Mouse (Mus musculus) adrenal gland, postnatal 10 days (tissue): ENCODE measurements around the gene Mtfr1l. TPM values are rescaled to one million over a fixed set of nuclear protein-coding genes. Genes with fewer than 3 reads are reported as not detected.

Source experiments
- DNase-seq: peaks from one replicate; pipeline ENCODE4 v3.0.0; 2021; ENCODE audit warnings: mixed read lengths
- long read RNA-seq, 2 experiments: library from polyadenylated mRNA; stranded (forward); transcript quantifications; one replicate each; pipeline ENCODE4 v2.0.0; 2021
- total RNA-seq, 2 experiments: library from RNA; stranded (reverse); gene quantifications; 2 replicates each; pipeline ENCODE4 v1.2.3; 2021

The Mtfr1l gene
- total RNA-seq: 100 to 1,000 TPM in 1 of 2 experiments, 10 to 100 TPM in 1; 99.7 to 124 TPM
- long read RNA-seq, experiment 1, transcript Mtfr1l-202 (7 exons, 1,969 nt): major isoform, 92 of 281 reads
- long read RNA-seq, experiment 1, transcript Mtfr1l-201 (7 exons, 2,025 nt): minor isoform, 79 of 281 reads
- long read RNA-seq, experiment 1, partial matches to known transcripts: 49 of 281 reads
- long read RNA-seq, experiment 1, other reads (novel, unspliced or antisense): 61 of 281 reads
- long read RNA-seq, experiment 2, transcript Mtfr1l-201 (7 exons, 2,025 nt): major isoform, 61 of 168 reads
- long read RNA-seq, experiment 2, transcript Mtfr1l-202 (7 exons, 1,969 nt): minor isoform, 40 of 168 reads
- long read RNA-seq, experiment 2, partial matches to known transcripts: 31 of 168 reads
- long read RNA-seq, experiment 2, other reads (novel, unspliced or antisense): 36 of 168 reads

- peak; percentile 99 for DNase-seq
Observed at GRCm38 (mm10) chr4:134534932-134535786, at the start of gene Mtfr1l. Gene Mtfr1l (minus strand): TSS chr4:134535387.

GRCm38 (mm10) chr4:134583513-134583912 is 48.3 kb upstream of the Mtfr1l start:
- DNase-seq: peak; percentile 62

GRCm38 (mm10) chr4:134581365-134581764 is 46.2 kb upstream of the Mtfr1l start:
- no peak for DNase-seq

DNA sequence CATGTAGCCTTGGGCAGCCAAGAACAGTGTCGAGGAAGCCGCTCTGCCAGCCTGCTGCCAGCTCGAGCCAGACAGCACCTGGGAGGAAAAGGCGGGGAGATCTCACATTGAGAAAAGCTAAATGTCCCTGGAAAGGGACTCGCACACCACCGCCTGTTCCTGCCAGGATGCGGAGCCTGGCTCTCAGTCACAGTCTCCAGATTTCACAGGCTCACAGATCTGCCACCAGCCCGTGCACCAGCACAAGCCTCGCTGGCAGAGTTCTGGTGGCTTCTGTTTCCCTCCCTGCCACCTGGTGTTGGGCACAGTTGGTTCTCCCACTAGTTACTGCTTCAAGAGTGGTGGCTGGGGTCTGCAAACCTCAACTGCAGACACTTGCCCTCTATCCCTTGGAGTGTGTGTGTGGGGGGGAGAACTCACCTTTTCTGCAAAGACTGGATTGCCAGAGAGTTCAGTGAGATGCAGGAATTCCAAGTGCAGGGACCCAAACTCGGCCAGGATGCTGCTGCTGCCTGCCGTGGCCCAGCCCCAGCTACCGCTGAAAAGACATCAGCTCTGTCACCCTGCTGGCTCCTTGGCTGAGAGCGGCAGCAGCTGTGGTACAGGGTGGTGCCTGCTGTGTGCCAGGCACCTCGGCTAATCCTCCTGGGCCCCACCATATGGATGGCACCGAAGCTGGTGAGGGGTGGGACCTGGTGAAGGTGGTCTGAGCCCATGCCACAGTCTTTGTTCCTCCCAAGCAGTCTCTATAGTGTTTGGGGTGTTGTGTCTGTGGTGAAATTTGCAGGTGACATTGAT is 45.4 kb upstream of the Mtfr1l start:
- no peak for DNase-seq

DNA sequence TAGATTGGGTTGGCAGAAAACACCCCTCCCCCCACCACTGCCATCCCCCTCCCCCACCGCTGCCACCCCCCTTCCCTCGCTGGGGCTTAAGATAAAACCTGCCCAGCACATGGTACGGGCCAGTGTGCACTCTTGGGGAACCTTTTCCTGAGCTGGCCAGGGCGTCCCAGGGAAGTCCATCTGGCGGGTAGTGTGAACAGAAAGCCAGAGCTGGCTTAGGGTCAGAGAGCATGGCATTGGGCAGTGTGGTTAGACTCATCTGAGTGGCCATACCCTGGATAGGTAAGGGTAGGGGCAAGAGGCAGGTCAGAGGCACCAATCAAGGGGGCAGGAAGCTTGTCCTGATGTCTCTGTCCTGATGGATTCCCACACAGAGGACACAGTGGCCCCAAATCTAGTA is 44.4 kb upstream of the Mtfr1l start:
- no peak for DNase-seq

DNA sequence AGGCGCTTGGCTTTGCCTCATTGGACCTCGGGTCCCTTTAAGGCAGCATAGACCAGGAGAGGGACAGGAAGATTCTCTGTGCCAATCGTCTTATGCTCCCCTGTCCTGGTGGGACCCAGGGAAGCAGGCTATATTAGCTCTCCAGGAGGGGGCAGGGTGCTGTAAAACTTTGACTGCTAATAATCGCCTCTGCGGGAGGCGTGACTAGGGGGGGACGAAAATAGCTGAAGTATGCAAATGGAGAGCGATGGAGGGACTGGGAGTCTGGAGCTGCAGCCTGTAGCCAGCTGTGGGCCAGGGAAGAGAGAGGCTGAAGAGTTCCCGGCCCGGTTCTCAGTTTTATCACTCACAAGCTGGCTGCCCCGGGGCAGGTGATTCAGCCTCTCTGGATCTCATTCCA is 44.0 kb upstream of the Mtfr1l start:
- no peak for DNase-seq

DNA sequence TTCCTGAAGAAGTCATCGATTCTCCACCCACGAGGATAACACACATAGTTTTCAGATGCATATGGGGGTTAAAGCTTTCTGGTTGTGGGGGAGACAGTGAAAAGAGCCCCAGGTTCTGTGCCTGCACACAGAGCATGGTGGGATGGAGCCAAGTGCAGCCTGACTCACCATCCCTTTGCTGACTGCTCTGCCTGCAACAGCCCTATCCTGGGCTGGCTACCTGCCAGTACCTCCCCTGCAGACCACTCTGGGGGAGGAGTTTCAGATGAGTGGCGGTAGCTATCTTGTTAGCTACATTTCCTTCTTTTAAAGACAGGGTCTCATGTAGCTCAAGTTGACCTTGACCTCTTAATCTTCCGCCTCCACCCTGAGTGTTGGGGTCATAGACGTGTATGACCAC is 43.2 kb upstream of the Mtfr1l start:
- DNase-seq: peak; percentile 55

GRCm38 (mm10) chr4:134577281-134577680 is 42.1 kb upstream of the Mtfr1l start:
- no peak for DNase-seq

GRCm38 (mm10) chr4:134575486-134575885 is 40.3 kb upstream of the Mtfr1l start:
- no peak for DNase-seq

GRCm38 (mm10) chr4:134572449-134573300 is 37.5 kb upstream of the Mtfr1l start:
- peak; percentile 55 for DNase-seq

GRCm38 (mm10) chr4:134570704-134571451 is 35.7 kb upstream of the Mtfr1l start:
- no peak for DNase-seq

DNA sequence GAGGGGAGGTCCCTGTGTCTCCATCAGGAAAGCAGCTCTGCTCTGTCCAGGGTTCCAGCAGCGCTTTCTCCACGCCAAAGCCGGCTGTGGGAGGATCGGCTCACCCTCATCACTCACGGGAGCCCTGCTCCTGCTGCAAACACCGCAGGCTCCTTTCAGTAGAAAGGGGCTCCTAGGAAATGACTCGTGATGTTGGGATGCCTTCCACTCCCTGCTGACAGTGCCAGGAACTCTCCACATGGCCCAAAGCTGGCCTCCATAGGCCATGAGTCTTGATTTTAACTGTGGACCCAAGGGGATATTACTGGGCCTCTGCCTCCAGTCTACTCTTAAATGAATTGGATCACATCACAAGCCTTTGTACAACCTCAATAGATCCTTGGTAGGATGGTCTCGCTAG is 34.6 kb upstream of the Mtfr1l start:
- DNase-seq: no peak

- no peak for DNase-seq
Observed at GRCm38 (mm10) chr4:134569205-134569604, 34.0 kb upstream of the Mtfr1l start.

- DNase-seq: peak; percentile 53
Observed at GRCm38 (mm10) chr4:134567377-134568226, 32.4 kb upstream of the Mtfr1l start.

GRCm38 (mm10) chr4:134564093-134564492 is 28.9 kb upstream of the Mtfr1l start:
- DNase-seq: no peak

DNA sequence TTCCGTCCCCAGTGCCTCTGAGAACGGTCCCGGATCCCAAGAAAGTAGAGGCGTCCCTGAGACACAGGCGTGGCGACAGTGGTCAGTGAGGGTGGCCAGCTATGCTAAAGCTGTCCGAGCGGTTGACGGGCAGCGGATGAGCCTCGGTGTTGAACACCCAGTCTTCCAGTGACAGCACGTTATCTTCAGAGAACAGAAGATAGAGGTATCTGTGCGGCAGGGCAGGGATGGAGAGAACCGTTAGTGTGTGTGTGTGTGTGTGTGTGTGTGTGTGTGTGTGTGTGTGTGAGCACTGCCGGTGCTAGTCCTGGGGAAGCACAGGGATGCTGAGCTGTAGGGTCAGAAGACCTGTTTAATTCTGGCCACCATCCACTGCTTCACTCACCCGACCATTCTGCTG is 28.4 kb upstream of the Mtfr1l start:
- DNase-seq: no peak

DNA sequence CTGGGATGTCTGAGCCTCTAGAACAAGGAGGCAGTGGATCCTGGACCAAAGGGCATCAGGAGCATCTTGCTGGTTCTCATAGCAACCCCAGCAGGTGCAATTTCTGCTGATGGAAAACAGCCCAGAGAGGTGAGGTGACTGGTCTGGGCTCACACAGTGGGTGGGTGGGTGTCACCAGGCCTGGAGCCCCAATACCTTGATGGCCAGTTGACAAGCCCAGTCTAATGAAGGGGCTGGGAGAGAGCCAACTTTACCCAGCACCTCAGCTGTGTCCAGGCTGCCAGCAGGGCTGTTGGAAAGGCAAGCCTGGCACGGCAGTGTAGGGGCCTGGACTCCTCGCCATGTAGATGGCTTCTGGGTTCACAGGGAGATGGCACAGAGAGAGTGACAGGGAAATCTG is 26.8 kb upstream of the Mtfr1l start:
- DNase-seq: no peak

GRCm38 (mm10) chr4:134560699-134561098 is 25.5 kb upstream of the Mtfr1l start:
- no peak for DNase-seq

DNA sequence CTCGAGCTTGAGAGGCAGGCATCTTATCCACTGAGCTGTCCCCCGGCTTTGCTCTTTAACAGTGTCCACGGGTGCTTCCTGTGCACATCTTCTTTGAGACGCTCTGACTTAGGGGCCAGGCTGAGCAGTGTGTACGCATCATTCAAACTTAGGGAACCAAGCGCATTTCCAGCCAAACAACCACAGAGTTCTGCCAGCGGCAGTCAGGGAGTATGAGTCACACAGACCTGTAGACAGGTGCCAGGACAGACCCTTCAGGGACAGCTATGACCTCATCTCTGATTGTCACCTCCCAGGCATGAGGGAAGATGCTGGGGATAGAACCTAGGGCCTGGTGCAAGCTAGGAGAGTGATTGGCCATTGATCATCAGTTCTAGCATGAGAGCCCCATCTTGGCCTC is 24.0 kb upstream of the Mtfr1l start:
- DNase-seq: no peak
